Mouse (Mus musculus): Measurements from ENCODE around the gene B230118H07Rik.

Gene B230118H07Rik

DNA sequence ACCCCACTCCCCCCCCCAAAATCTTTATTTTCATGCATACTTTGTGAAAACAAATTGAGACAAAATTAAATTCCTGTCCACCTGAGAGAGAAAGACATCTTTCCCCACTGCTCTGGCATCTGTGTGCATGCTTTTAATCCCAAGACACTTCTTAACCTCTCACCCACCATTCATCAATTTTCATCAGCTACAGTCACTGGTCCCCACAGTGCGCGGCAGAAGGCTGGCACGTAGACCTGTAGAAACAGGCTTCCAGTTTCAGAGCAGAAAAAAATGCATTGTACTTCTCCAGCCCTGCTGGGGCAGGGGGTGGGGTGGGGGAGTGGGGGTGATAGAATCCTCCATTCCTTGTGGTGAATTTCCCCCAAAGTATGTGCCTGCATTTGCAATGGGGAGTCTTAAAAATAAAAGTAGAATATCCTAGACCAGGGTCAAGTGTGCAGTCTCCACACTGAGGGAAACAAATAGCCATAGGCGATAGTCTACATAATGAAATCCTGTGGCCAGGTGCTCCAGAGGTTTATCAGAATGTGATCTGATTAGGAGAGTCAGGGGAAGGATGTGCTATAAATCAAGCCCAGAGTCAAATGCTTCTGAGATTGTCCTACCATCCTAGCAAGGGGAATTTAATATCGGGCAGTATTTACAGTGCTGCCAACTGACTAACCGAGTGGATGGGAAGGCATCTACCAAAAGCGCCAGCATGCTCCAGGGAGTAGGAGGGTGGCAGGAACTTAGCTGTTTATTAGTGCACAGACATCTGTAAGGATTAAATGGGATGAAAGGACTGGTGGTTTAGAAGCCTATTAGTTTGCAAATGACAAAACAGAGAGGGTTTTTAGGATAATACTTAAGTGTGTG, 10.1 kb downstream of the B230118H07Rik start:
- DNase-seq (ENCODE audit: low spot score in 2 of 2) = no peak

DNA sequence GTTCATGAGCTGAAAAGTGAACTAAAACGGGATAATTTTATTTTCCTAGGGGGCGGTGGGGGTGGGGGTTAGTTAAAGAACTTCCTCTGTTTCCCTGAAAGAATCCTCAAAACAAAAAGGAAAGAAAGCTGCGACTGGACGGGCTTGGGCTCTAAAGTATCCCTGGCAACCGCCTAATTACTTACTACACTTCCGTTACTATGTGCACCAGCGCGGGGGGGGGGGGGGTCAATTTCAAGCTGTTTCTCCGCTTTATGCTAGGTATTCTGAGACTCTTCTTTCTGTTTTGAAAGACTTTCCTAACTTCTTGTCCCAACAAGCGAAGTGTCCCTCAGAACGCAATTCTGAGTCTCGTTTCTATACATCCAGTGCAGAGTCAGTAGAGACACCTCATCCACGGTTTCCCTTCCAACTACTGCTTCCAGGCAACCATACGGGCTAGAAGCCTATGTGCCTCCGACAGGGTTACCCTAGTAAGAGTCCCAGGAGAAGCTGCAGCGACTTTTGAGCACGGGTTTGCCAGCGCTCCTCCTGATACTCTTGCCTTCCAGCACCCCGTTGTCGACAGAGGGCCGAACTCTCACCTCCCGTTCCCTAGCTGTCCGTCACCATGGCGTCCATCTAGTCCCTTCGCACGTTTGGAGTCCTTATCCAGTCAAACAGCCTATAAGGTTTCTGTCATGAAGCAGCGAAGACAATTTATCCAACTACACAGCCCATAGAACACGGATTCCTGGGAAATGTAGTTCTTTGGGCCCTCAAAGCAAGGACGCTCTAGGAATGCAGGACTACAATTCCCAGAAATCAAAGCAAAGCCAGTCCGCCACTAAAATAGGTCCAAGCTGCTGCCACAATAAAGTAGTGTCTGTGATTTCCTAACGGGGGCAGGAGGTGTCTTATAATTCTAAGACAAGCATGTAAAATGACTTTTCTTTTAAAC, 20.8 kb downstream of the B230118H07Rik start:
- peak; percentile 60 to 73 for DNase-seq (ENCODE audit: low spot score in 2 of 2)

GRCm38 (mm10) chr2:101627227-101627626, 22.1 kb downstream of the B230118H07Rik start:
- DNase-seq (ENCODE audit: low spot score in 2 of 2) = no peak

- DNase-seq (ENCODE audit: low spot score in 2 of 2) = no peak
These were observed 24.8 kb downstream of the B230118H07Rik start, which contains the start of gene Rag2 for GRCm38 (mm10) chr2:101624526-101624925. Rag2 (plus strand) TSS chr2:101624718.

- DNase-seq (ENCODE audit: low spot score in 2 of 2) = no peak
These were observed 25.3 kb downstream of the B230118H07Rik start for GRCm38 (mm10) chr2:101624011-101624410.

- no peak for DNase-seq (ENCODE audit: low spot score in 2 of 2)
These were observed 26.3 kb downstream of the B230118H07Rik start for GRCm38 (mm10) chr2:101623042-101623441.

- DNase-seq (ENCODE audit: low spot score in 2 of 2) = no peak
These were observed 27.7 kb downstream of the B230118H07Rik start for GRCm38 (mm10) chr2:101621611-101622010.

DNA sequence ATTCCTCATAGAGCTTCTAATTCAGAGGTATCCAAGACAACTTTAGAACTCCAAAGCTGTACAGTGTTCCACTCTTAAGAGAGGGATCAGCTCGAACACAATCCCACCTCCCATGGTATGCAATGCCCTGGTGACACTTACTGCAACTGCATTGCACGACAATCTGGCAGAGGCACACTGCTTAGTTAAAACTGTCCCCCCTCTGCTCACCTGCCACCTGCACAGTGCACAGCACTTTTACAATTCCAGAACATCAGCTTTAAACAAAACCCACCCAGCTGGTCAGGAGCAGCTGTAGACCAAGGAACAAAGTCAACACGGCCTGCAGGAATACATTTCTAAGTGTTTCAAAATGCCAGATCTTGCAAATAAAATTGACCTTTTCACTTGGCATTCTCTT, 28.4 kb downstream of the B230118H07Rik start:
- DNase-seq (ENCODE audit: low spot score in 2 of 2) = no peak

DNA sequence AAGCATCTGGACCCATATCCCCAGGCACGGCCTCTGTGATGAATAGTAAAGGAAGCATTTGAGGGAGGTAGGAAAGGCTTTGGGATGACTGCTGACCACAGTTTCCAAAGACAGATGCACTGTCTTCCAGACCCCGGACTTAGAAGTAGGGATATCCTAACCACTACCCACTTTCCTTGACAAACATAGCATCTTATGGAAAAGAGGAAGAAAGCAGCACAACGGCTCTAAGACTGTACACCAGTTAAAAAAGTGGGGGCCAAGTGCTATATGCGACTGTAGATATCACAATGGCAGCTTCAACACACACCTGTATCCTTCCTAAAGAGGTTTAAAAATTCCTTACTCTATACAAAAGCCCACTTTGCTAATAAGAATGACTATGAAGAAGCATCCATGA, 31.0 kb downstream of the B230118H07Rik start:
- DNase-seq (ENCODE audit: low spot score in 2 of 2) = no peak

- DNase-seq (ENCODE audit: low spot score in 2 of 2) = no peak
These were observed 33.6 kb downstream of the B230118H07Rik start for GRCm38 (mm10) chr2:101615464-101616305.

- no peak for DNase-seq (ENCODE audit: low spot score in 2 of 2)
These were observed 38.5 kb downstream of the B230118H07Rik start for GRCm38 (mm10) chr2:101610861-101611260.

- no peak for DNase-seq (ENCODE audit: low spot score in 2 of 2)
These were observed 41.0 kb downstream of the B230118H07Rik start for GRCm38 (mm10) chr2:101608232-101608894.

DNA sequence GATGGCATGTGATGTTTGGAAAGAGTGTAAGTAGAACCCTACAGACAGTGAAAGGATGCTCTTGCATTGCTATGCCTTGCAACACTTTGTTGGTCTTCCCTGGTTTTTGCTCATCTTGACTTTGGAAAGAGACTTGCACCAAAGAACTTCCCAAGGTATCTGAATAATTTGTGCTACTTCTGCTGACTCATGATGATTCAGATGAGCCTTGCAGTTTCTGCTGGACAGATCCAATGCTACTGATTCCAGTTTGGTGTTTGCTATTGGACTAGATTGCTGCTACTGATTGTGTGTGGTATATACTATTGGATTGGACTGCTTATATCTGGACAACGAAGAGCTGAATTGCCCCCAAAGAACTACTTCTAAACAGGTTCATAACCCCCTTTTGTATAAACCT, 46.2 kb downstream of the B230118H07Rik start:
- no peak for DNase-seq (ENCODE audit: low spot score in 2 of 2)

DNA sequence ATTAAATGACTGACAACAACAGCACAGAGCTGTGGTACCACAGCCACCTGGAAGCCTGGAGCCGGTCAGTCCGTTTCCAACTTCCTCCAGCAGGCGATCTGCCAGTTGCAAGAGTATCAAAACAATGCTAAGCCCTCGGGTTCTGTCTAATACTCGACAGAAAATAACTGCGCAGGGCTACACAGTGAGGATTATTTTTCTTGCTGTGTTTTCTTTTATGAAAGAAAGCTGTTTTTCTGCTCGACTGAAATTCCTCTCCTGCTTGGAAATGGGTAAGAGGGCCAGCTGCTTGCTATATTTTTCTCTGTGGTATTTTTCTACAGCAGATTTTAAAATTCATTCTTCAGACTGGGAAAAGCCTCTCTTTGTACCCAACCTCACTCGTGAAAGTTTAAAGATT, 48.6 kb downstream of the B230118H07Rik start:
- no peak for DNase-seq (ENCODE audit: low spot score in 2 of 2)

GRCm38 (mm10) chr2:101598190-101599181, 50.8 kb downstream of the B230118H07Rik start:
- DNase-seq (ENCODE audit: low spot score in 2 of 2) = no peak

- no peak for DNase-seq (ENCODE audit: low spot score in 2 of 2)
These were observed 52.1 kb downstream of the B230118H07Rik start for GRCm38 (mm10) chr2:101597186-101597585.

DNA sequence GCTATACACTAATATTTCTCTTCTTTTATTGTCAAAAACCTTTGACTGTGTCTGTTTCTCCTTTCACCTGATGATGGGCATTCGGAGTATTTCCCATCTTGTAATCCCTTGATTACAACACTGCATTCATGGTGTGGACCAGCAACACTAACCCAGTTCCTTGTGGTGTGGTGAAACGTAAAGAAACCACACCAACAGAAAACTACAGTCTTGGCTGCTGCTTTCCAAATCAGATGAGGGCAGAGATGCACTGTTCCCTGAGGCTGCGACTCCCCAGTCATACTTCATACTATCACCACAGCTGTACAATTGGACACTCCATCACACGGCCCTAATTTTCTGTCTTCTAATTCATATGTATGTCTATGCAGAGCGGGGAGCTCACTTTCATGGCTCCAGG, 54.7 kb downstream of the B230118H07Rik start:
- no peak for DNase-seq (ENCODE audit: low spot score in 2 of 2)

DNA sequence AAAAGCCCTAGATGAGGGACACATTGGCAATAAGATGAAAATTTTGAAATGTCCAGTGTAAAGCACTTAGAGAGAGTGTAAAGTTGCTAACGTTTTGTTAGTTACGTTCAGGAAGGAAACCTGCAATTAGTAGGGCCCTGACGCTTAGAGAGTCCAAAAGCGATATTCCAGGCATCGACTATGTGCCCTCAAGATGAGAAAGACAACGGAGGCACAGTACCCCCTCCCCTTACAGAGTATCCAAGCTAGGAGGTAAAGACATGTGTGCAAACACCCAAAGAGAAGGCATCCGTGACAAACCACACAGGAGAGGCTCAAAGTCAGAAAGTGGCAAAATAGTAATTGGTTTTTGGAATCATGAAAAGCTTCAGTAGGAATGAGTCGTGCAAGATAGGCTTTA, 56.4 kb downstream of the B230118H07Rik start:
- no peak for DNase-seq (ENCODE audit: low spot score in 2 of 2)

GRCm38 (mm10) chr2:101592023-101592841, 57.1 kb downstream of the B230118H07Rik start:
- DNase-seq (ENCODE audit: low spot score in 2 of 2) = no peak
